Mouse (Mus musculus) midbrain, postnatal 0 days (tissue): ENCODE measurements at regions not wholly inside any gene's neighbourhood (a gene's known extent, or its start where the extent isn't known, plus 50 kb on each side); places are given as distances from the start of the nearest gene placed in this dataset.

Experiments used
- ATAC-seq: fragments of 200-750 bp; cut with Nextera tagmentation; 2 replicates; pipeline ENCODE4 v1.8.0; 2017; ENCODE audit warnings: moderate number of reproducible peaks, mild to moderate bottlenecking, moderate TSS enrichment, moderate library complexity; ENCODE audit not compliant: low FRiP score
- DNase-seq: peaks from one replicate; pipeline ENCODE4 v3.0.0-alpha.2; 2015; ENCODE audit warnings: low spot score
- H3K27ac ChIP-seq: fragments of 300-500 bp; sonication (generic); 2 replicates; pipeline ENCODE4 v1.5.1; 2014; ENCODE audit warnings: low read depth, mild to moderate bottlenecking, low read length, mixed read lengths
- H3K27me3 ChIP-seq: fragments of 300-500 bp; sonication (generic); 2 replicates; pipeline ENCODE4 v1.6.1; 2014; ENCODE audit warnings: low read length, control low read depth, mixed read lengths; ENCODE audit not compliant: insufficient read depth
- H3K36me3 ChIP-seq: fragments of 300-500 bp; sonication (generic); 2 replicates; pipeline ENCODE4 v1.6.1; 2014; ENCODE audit warnings: low read length, control low read depth, mixed read lengths; ENCODE audit not compliant: insufficient read depth
- H3K4me1 ChIP-seq: fragments of 300-500 bp; sonication (generic); 2 replicates; pipeline ENCODE4 v1.6.1; 2014; ENCODE audit warnings: mild to moderate bottlenecking, control low read depth, antibody characterized with exemption, low read length, mixed read lengths; ENCODE audit not compliant: insufficient read depth
- H3K4me2 ChIP-seq: fragments of 300-500 bp; sonication (generic); 2 replicates; pipeline ENCODE4 v1.6.1; 2014; ENCODE audit warnings: low read depth, mild to moderate bottlenecking, low read length, mixed read lengths; ENCODE audit not compliant: poor library complexity, severe bottlenecking
- H3K4me3 ChIP-seq: fragments of 300-500 bp; sonication (generic); 2 replicates; pipeline ENCODE4 v1.5.1; 2014; ENCODE audit warnings: low read depth, mild to moderate bottlenecking, low read length, moderate library complexity
- H3K9ac ChIP-seq: fragments of 300-500 bp; sonication (generic); replicated peaks from 2 replicates; pipeline ENCODE4 v1.6.1; 2014; ENCODE audit warnings: mild to moderate bottlenecking, low read length, moderate library complexity, mixed read lengths; ENCODE audit not compliant: poor library complexity, severe bottlenecking
- H3K9me3 ChIP-seq: fragments of 300-500 bp; sonication (generic); 2 replicates; pipeline ENCODE4 v1.6.1; 2016; ENCODE audit warnings: low read length, control low read depth
- CTCF ChIP-seq: IDR thresholded peaks from 2 replicates; pipeline ENCODE4 v1.5.1; 2016; ENCODE audit warnings: antibody characterized with exemption, mild to moderate bottlenecking
- WGBS: fragments of 180-500 bp; shearing (Covaris S2); extraction: QIAGEN DNeasy Blood & Tissue Kit; methylation state at CpG from one replicate; pipeline ENCODE4 v1.1.7; 2014; 5-methylcytosine and 5-hydroxymethylcytosine counted together

DNA sequence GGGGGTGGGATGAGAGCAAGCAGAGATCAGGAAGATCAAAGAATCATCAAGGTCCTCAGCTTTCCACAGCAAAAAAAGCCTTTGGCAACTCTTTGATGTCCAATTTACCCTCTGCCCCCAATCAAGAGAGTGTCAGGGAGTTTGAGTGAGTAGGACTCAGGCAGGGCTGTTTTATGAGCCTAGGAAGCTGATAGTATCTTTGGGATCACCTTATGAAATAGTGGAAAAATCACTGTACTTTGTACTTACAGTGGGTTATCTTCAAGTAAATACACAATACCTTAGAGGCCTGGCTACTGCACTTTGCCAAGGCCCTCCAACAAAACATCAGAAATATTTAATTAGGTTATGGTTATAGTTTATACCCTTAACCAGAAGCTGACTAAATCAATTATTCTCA is 1085.4 kb downstream of the Slc22a22 start:
- DNase-seq (no peak), ATAC-seq (no peak)
- H3K4me2 ChIP-seq: no peak overlapping the region
- H3K9ac ChIP-seq: no peak overlapping the region
- no peaks in the 10 kb centered on the region for H3K36me3 ChIP-seq
- no peak overlapping the region for H3K27ac ChIP-seq
- no peak for TF ChIP-seq CTCF
- H3K9me3 ChIP-seq: no peaks in the 10 kb centered on the region
- no peak overlapping the region for H3K4me3 ChIP-seq
- H3K4me1 ChIP-seq: no peaks in the 10 kb centered on the region
- H3K27me3 ChIP-seq: no peaks in the 10 kb centered on the region

DNA sequence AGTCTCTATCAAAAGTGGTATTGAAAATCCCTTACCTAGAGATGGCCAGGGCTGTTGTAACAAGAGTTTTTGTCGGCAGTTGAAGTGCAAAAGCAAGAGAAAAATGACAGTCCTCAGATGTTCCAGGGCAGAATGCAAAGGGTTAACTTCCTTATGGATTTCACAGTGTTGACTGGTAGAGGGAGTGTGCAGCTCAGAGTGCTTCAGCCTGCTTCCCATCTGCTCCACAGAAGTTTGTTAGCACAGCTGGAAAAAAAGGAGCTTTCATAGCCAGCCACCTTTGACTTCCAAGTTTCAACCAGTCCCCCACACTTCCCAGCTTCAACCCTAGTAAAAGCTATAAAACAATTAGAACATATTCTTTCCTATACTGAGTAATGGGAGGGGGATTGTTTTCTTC is 1098.9 kb downstream of the Slc22a22 start:
- H3K4me3 ChIP-seq: no peak overlapping the region
- no peak overlapping the region for H3K4me2 ChIP-seq
- TF ChIP-seq CTCF: no peak
- no peaks in the 10 kb centered on the region for H3K4me1 ChIP-seq
- H3K36me3 ChIP-seq: no peaks in the 10 kb centered on the region
- DNase-seq (peak; percentile 3), ATAC-seq (no peak)
- H3K9me3 ChIP-seq: no peaks in the 10 kb centered on the region
- H3K9ac ChIP-seq: no peak overlapping the region
- no peaks in the 10 kb centered on the region for H3K27me3 ChIP-seq
- H3K27ac ChIP-seq: no peak overlapping the region
- 70% methylated on average over 1 of the region's 1 CpGs for WGBS

DNA sequence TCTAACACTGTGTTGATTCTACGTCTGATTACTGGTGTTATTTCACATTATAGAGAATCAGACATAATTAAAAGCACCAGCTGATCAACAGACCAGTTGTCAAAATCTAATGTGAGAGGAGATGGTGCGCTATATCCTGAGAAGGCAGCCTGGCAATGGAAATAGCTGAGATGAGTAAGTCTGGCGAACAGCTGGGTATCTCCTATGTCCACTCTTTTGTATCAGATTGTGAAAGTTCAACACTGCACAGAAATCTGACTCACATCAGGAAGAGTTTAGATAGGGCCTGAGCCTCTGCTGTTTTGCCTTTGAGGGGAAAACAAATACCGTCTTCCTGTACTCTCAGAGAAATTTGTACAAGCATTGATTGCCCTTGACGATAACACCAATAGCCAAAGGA is 1126.5 kb downstream of the Slc22a22 start:
- Histone ChIP-seq H3K4me3 (no peak overlapping the region), H3K27ac (no peak overlapping the region), H3K9me3 (no peaks in the 10 kb centered on the region), H3K4me2 (no peak overlapping the region), H3K4me1 (no peaks in the 10 kb centered on the region), H3K36me3 (no peaks in the 10 kb centered on the region), H3K27me3 (no peaks in the 10 kb centered on the region), H3K9ac (no peak overlapping the region)
- ATAC-seq (no peak), DNase-seq (no peak)
- 78% methylated on average over 5 of the region's 5 CpGs for WGBS
- no peak for TF ChIP-seq CTCF

DNA sequence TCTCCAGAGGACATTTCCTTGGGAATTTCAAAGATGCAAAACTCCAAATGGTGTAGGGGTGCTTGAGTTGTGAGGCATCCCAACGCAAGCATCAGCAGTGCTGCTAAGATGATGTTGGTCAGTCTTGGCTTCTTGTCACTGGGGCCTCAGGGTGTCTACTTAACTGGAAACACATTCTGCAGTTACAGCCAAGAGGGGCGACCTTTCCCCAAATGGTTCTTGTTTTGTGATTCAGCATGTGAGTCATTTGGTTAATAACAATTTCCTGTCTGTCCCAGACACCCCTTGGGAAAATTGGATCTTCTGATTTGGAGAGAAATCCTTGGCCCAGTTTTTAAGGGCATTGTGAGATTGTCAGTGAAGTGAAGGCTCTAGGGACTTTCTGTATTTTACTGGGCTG is 1131.3 kb downstream of the Slc22a22 start:
- Histone ChIP-seq H3K36me3 (no peaks in the 10 kb centered on the region), H3K4me2 (no peak overlapping the region), H3K4me1 (no peaks in the 10 kb centered on the region), H3K9me3 (no peaks in the 10 kb centered on the region), H3K27ac (no peak overlapping the region), H3K27me3 (no peaks in the 10 kb centered on the region), H3K9ac (no peak overlapping the region), H3K4me3 (no peak overlapping the region)
- TF ChIP-seq CTCF: no peak
- WGBS: 84% methylated on average over 2 of the region's 2 CpGs
- DNase-seq (no peak), ATAC-seq (no peak)

DNA sequence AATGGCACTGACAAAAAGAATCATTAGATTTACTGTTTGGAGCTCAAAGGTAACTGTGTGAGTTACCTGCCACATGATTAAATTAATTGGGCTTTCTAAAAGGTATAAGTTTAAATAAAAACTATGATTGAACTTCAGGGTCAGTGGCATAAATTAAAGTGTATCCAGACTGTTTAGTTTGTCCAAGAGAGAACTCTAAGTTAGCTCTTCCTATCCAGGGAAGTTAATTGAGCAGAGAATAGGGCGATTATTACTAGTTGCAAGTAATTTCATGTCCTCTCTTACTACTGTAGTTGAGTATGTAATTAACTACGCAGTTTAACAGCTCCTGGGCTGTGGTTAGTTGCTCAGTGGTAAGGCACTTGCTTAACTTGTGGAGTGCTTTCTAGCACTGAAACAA is 1132.5 kb downstream of the Slc22a22 start:
- Histone ChIP-seq H3K27me3 (no peaks in the 10 kb centered on the region), H3K9me3 (no peaks in the 10 kb centered on the region), H3K9ac (no peak overlapping the region), H3K4me3 (no peak overlapping the region), H3K4me2 (no peak overlapping the region), H3K4me1 (no peaks in the 10 kb centered on the region), H3K27ac (no peak overlapping the region), H3K36me3 (no peaks in the 10 kb centered on the region)
- DNase-seq (no peak), ATAC-seq (no peak)
- 88% methylated on average over 2 of the region's 2 CpGs for WGBS
- TF ChIP-seq CTCF: no peak

DNA sequence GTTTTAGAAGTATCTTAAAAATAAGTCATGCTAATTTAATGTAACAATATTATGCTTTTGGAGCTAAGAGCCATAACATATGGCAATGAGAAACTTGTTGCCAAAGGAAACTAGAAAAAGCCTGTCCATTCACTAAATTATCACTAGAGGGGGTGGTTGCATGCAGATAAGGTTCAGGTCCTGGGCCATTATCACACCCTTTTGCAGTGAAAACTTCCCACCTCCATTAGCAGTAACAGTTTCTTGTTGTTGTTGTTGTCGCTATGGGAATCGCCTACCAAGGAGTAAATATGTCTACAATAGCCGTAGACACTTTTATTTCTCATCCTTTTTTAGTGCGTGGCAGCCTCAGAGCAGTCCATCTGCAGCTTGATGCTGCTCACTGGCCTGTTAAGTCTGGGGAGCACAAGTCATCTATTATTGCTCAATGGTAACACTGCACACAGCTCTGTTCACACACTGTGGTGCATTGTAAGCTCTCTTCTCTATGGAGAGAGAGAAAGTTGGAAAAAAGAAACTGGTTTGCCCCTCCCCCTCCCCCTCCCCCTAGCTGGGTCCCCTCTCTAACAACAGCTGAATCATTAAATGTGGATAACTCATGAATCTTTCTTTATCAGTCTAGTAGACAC is 1133.0 kb downstream of the Slc22a22 start:
- H3K4me2 ChIP-seq: no peak overlapping the region
- 42% methylated on average over 4 of the region's 4 CpGs for WGBS
- DNase-seq (peak; percentile 38), ATAC-seq (no peak; the same call in 1 of the 2 replicates)
- no peaks in the 10 kb centered on the region for H3K36me3 ChIP-seq
- H3K4me3 ChIP-seq: no peak overlapping the region
- peak; percentile 58 for TF ChIP-seq CTCF
- no peak overlapping the region for H3K9ac ChIP-seq
- H3K4me1 ChIP-seq: no peaks in the 10 kb centered on the region
- no peak overlapping the region for H3K27ac ChIP-seq
- H3K9me3 ChIP-seq: no peaks in the 10 kb centered on the region
- no peaks in the 10 kb centered on the region for H3K27me3 ChIP-seq
